Mouse (Mus musculus) naive thymus-derived CD4-positive, alpha-beta T cell, adult 2 months (primary cell): ENCODE results near the gene Smarcd2.
"Not testable (repeated sequence)": the region's sequence is repeated elsewhere in the genome, so short reads cannot be mapped to it uniquely, and the experiment has no call there.

Source experiments
- DNase-seq: peaks from one replicate; pipeline ENCODE4 v3.0.0-alpha.2; 2011; ENCODE audit warnings: low read depth

Smarcd2 gene

GRCm38 (mm10) chr11:106233978-106234377 is 38.8 kb downstream of the Smarcd2 start:
- not testable (repeated sequence) for DNase-seq

- no peak for DNase-seq
Observed at GRCm38 (mm10) chr11:106220603-106221002, 52.2 kb downstream of the Smarcd2 start.

- peak; percentile 97 for DNase-seq
Observed at GRCm38 (mm10) chr11:106216730-106217490, 55.9 kb downstream of the Smarcd2 start, which contains the start of gene Ddx42. Gene Ddx42, plus strand, starts transcription at chr11:106216926.

- DNase-seq, result peak; percentile 99
Observed at GRCm38 (mm10) chr11:106215927-106216729, 56.6 kb downstream of the Smarcd2 start, which contains the start of gene Ccdc47. Gene Ccdc47, minus strand, starts transcription at chr11:106216344.

GRCm38 (mm10) chr11:106215450-106215859 is 57.3 kb downstream of the Smarcd2 start:
- no peak for DNase-seq

- no peak for DNase-seq
Observed at GRCm38 (mm10) chr11:106214856-106215255, 57.9 kb downstream of the Smarcd2 start.
